Mouse (Mus musculus): ENCODE measurements around the gene Myo9b. TPM values are rescaled to one million over a fixed set of nuclear protein-coding genes. Genes with fewer than 3 reads are reported as not detected.

Gene Myo9b
- total RNA-seq, 2 experiments from 2014 or later = 34.6 to 39.7 TPM

DNA sequence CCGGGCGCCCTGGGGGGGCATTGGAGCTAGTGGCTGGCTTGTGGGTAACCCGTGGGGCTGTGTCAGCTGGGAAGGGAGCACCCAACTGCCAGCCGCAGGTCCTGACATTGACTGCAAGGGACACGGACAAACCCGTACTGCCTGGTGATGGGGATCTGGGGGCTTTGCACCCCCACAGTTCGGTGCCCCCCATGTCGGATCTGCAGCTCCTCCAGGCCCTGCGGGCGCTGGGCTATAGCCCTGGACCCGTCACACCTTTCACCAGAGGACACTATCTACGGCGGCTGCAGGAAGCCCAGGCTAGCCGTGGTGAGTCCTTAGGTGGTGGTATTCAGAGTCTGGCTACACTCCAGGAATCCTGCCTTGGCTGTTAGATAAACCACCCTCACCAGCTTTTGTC is 134.9 kb downstream of the Myo9b start:
- no peak for TF ChIP-seq CTCF (IDR thresholded peaks at IDR 0.05)
- Histone ChIP-seq H3K27ac (no peak overlapping the region), H3K4me3 (no peak overlapping the region)
- no peak for DNase-seq (ENCODE audit: extremely low spot score in 1 of 2, low spot score in 2 of 2)
- intact Hi-C loops (cut with DNase I) = no loop called here

DNA sequence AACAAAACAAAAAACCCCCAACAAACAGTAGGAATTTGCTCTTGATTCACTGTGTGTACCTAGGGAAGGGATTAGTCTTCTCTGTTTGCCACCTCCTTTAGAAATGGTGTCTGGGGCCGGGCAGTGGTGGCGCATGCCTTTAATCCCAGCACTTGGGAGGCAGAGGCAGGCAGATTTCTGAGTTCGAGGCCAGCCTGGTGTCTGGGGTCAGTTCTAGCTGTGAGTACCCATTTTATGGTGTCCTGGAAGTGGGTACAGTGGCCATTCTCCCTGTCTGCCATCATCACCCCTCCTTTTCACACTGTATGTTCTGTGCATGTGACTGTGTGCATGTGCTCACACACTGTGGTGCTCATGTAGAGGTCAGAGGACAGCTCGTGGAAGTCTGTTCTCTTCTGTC is 135.7 kb downstream of the Myo9b start:
- Histone ChIP-seq H3K27ac (no peak overlapping the region), H3K4me3 (no peak overlapping the region)
- no peak for TF ChIP-seq CTCF (IDR thresholded peaks at IDR 0.05)
- intact Hi-C loops (cut with DNase I) = no loop called here
- no peak for DNase-seq (ENCODE audit: extremely low spot score in 1 of 2, low spot score in 2 of 2)

Other genes with a start within 250 kb of the Myo9b start
- 10 to 100 TPM; 10.0 to 14.7 TPM for gene Haus8, start 220 bp downstream of the Myo9b start, total RNA-seq (2021)
- gene Use1, start 94.1 kb downstream of the Myo9b start, total RNA-seq (2021) = 100 to 1,000 TPM; 110 to 113 TPM
- gene Ocel1, start 98.6 kb downstream of the Myo9b start, total RNA-seq (2021) = 10 to 100 TPM; 16.6 to 19.0 TPM
- 10 to 100 TPM; 41.7 to 44.8 TPM for gene Nr2f6, start 109.2 kb downstream of the Myo9b start, total RNA-seq (2021)
- 1 to 10 TPM; 4.6 to 4.7 TPM for gene Ushbp1, start 123.1 kb downstream of the Myo9b start, total RNA-seq (2021)
- gene Babam1, start 124.1 kb downstream of the Myo9b start, total RNA-seq (2021) = 100 to 1,000 TPM in 1 of 2 experiments, 10 to 100 TPM in 1; 97.3 to 107 TPM
- gene Ankle1, start 133.3 kb downstream of the Myo9b start, total RNA-seq (2021) = under 1 TPM; 0.35 to 0.36 TPM
- gene Abhd8, start 190.9 kb downstream of the Myo9b start, total RNA-seq (2021) = 100 to 1,000 TPM; 302 to 335 TPM
- gene Mrpl34, start 192.2 kb downstream of the Myo9b start, total RNA-seq (2021) = 10 to 100 TPM; 49.2 to 57.1 TPM
- 10 to 100 TPM; 75.0 to 87.0 TPM for gene Dda1, start 196.5 kb downstream of the Myo9b start, total RNA-seq (2021)
- gene Ano8, start 213.2 kb downstream of the Myo9b start, total RNA-seq (2021) = 10 to 100 TPM; 62.5 to 64.0 TPM
- 10 to 100 TPM; 33.0 to 37.4 TPM for gene Gtpbp3, start 215.4 kb downstream of the Myo9b start, total RNA-seq (2021)
- 1 to 10 TPM; 8.5 to 9.1 TPM for gene Plvap, start 239.0 kb downstream of the Myo9b start, total RNA-seq (2021)

Data from left cerebral cortex, adult 2 months (tissue).